Mouse (Mus musculus) heart, postnatal 14 days (tissue): ENCODE measurements around the gene Olfr1208. TPM values are rescaled to one million over a fixed set of nuclear protein-coding genes. Genes with fewer than 3 reads are reported as not detected.

ENCODE experiments used
- DNase-seq, 2 experiments: peaks; one replicate each; pipeline ENCODE4 v3.0.0; 2021 to 2022
- intact Hi-C: fragments of 180-260 bp; cut with DNase I; formaldehyde crosslinking; loops from one replicate; pipeline ENCODE4 v1.15.1; 2025
- long read RNA-seq, 2 experiments: library from polyadenylated mRNA; stranded (forward); transcript quantifications; one replicate each; pipeline ENCODE4 v2.0.0; 2021
- total RNA-seq, 2 experiments: library from RNA; stranded (reverse); gene quantifications; 2 replicates each; pipeline ENCODE4 v1.2.3; 2021

Gene Olfr1208
- not detected for total RNA-seq
- long read RNA-seq, experiment 1, result 0 reads
- long read RNA-seq, experiment 2, result 0 reads

DNA sequence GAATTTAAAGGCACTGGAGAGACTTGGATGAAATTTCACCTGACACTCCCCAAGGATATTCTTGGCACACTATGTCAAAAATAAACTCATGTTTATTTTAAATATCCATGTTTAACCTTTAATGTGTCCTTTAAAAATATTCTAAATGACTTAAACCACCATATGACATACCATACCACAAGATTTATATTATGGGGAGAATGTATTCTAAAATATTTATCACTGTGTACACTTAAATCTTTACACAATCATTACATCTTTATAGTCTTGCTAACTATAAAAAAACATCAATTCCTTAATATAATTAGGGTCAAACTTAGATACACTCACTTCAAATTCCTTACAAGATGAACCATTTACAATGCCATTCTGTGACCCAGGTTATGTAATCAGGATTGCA, at the start of gene Olfr1208:
Gene Olfr1208 (minus strand): TSS at position 101 of the 400 bp plus-strand sequence.
- DNase-seq, result no peak
- intact Hi-C loops, result no loop called here

DNA sequence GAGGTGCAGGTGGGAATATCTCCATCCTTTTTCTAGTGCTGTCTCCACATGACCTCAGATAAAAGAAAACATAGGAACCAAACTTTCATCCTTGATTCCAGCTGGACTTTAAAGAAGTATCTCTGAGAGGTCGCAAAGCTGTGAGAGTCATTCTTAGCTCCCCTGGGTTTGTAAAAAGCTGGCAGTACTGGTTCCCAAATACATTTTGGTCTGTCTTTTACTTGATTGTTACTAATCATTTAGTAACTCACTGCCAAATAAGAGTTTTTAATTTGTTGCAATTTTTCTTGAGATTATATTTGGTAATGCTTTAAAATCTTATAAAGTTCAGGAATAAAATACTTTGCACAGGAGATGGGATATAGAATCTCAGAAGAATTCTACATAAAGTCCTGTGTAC, 35.9 kb upstream of the Olfr1208 start, which contains the start of gene Olfr1211:
Gene Olfr1211 (minus strand): TSS at position 101 of the 400 bp plus-strand sequence.
- no peak for DNase-seq
- intact Hi-C loops, result no loop called here

DNA sequence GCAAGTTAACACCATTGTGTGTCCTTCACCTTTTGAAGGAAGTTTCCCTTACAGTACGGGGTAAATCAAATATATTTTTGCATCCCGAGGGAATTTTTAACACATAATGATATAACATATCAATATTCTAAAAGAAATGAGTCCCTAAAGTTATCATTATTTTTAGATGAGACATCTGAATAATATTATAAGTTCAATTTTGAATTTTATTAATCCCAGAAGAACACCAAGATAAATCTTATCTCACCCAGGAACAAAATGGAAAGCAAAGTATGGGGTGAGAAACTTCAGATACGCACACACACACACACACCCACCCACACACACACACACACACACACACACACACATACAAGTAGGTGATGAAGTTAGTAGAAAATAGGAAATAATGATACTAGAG, 12.9 kb upstream of the Olfr1208 start, which contains the start of gene Olfr1209:
Gene Olfr1209 (minus strand): TSS at position 101 of the 400 bp plus-strand sequence.
- DNase-seq, result no peak
- intact Hi-C loops, result no loop called here

DNA sequence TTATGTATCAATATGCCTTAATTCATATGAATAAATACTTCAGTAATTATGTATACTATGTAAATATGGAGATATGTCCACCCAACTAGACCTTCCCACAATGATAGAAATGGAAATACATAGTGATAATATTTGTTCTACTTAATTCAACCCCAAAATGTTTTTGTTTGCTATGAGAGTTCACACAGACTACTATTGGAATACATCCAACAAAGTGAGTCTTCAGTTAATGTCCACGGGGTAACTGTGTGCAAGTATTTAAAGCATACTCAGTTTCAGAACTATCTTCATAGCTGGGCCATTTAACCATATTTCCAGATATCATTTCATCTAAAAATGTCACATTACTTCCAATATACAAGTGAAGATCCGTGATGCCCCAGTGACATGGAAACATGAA, 39.2 kb downstream of the Olfr1208 start, which contains the start of gene Olfr1206:
Gene Olfr1206 (plus strand): TSS at position 301 of the 400 bp plus-strand sequence.
- no peak for DNase-seq
- intact Hi-C loops, result no loop called here

DNA sequence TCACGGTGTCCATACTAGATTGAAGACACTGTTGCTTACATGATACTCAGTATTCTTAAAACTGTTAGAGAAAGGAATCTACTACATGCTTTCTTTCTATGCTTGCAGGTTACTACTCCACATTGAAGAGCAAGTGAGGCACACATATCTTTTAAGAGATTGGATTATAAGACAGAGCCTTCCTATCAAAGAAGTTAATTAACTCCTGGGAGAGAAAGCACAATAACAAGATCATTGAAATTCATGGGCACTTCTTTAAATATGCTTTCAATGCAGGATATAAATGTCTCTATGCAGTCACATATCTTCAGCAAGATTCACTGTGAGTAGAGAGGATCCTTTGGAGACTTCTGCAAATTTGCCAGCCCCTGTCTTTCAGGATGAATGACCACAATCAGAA, 53.1 kb downstream of the Olfr1208 start, which contains the start of gene Olfr1204:
Gene Olfr1204 (plus strand): TSS at position 301 of the 400 bp plus-strand sequence.
- DNase-seq, result no peak

More for the DNA sequence above, 53.1 kb downstream of the Olfr1208 start, which contains the start of gene Olfr1204:
- intact Hi-C loops, result no loop called here

Other genes with a start within 250 kb of the Olfr1208 start
- not detected for gene Olfr1193, start 226.7 kb downstream of the Olfr1208 start, total RNA-seq
- not detected for gene Olfr1195, start 213.1 kb downstream of the Olfr1208 start, total RNA-seq
- gene Olfr1196, start 197.7 kb downstream of the Olfr1208 start, total RNA-seq, result not detected
- gene Olfr1197, start 169.9 kb downstream of the Olfr1208 start, total RNA-seq, result not detected
- not detected for gene Olfr1198, start 150.9 kb downstream of the Olfr1208 start, total RNA-seq
- not detected for gene Olfr1199, start 141.8 kb downstream of the Olfr1208 start, total RNA-seq
- not detected for gene Olfr1200, start 131.8 kb downstream of the Olfr1208 start, total RNA-seq
- not detected for gene Olfr1201, start 109.3 kb downstream of the Olfr1208 start, total RNA-seq
- not detected for gene Olfr1202, start 87.8 kb downstream of the Olfr1208 start, total RNA-seq
- not detected for gene Olfr1205, start 72.6 kb downstream of the Olfr1208 start, total RNA-seq
- gene Olfr1204, start 53.0 kb downstream of the Olfr1208 start, total RNA-seq, result not detected
- not detected for gene Olfr1206, start 39.1 kb downstream of the Olfr1208 start, total RNA-seq
- not detected for gene Olfr1209, start 12.8 kb upstream of the Olfr1208 start, total RNA-seq
- not detected for gene Olfr1211, start 35.8 kb upstream of the Olfr1208 start, total RNA-seq
- not detected for gene Olfr1212, start 51.7 kb upstream of the Olfr1208 start, total RNA-seq
- gene Gm13762, start 78.0 kb upstream of the Olfr1208 start, total RNA-seq, result not detected
- gene Olfr1214, start 90.3 kb upstream of the Olfr1208 start, total RNA-seq, result not detected
- not detected for gene Olfr1215, start 104.7 kb upstream of the Olfr1208 start, total RNA-seq
- gene Olfr1216, start 116.0 kb upstream of the Olfr1208 start, total RNA-seq, result not detected
- gene Olfr1217, start 129.8 kb upstream of the Olfr1208 start, total RNA-seq, result not detected
- gene Olfr1218, start 158.9 kb upstream of the Olfr1208 start, total RNA-seq, result not detected
- not detected for gene Olfr1219, start 181.2 kb upstream of the Olfr1208 start, total RNA-seq
- gene Olfr1220, start 204.5 kb upstream of the Olfr1208 start, total RNA-seq, result not detected
- gene Olfr1221, start 215.0 kb upstream of the Olfr1208 start, total RNA-seq, result not detected
- not detected for gene Olfr1222, start 230.7 kb upstream of the Olfr1208 start, total RNA-seq
- not detected for gene Olfr1223, start 249.2 kb upstream of the Olfr1208 start, total RNA-seq